Comparison of ENCODE assay signal across 7 mouse cellular contexts in the genomic region with DNA sequence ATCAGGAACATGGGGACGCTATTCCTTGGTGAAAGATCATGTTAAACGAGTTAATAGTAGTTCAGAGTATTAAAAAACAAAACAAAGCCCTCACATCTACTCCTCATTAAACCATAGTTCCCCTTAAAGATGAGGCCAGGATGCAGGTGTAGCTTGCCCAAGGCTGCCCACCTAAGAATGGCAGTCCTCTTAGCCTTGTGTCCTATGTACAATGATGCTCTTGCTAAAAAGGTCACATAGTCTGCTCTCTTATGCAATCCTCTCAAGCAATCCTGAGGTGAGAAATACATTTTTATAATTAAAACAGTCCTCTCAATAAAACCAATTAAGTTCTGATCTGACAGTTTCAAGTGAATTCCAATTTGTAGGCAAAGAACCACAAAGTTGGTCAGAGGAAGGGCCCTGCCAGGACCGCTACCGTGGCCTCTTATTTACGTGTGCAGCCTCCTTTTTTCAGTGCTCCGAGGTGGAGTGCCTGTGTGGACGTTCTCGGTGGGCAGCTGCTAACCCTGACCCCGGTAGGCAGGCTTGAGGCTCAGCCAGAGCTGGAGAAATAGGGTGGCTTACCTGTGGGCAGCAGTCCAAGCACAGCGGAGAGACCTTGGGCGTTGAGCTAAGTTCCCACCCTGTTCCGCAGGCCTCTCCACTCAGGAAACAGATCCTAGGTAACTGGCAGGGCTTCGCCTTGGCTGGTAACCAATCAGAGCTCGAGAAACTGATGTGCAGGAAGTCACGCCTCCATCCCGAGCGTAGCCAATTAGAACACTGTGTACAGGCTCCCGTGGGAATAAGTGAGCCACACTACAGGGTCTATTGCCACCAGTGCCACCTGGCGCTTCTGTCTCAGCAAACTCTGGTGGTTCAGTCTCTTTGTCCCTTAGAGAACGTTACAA. TPM values are rescaled to one million over a fixed set of nuclear protein-coding genes. Genes with fewer than 3 reads are reported as not detected.
DNase-seq lines count a peak whose midpoint lies in the region; ATAC-seq lines count a peak whose summit lies in the region.

A gene (minus strand): TSS at position 633 of the 893 bp plus-strand sequence.

- peak within 1 kb of the TSS; percentile 62 for H3K9ac ChIP-seq in embryonic facial prominence, embryonic 11.5 days (replicated peaks; ENCODE audit: low read length)
- H3K9ac ChIP-seq in midbrain, embryonic 13.5 days (replicated peaks) = peak within 1 kb of the TSS; percentile 70

- no peaks in the 10 kb centered on the region for H3K27me3 ChIP-seq in embryonic facial prominence, embryonic 11.5 days (ENCODE audit: control insufficient read depth, insufficient read depth, low read length)
- no peaks in the 10 kb centered on the region for H3K27me3 ChIP-seq in limb, embryonic 10.5 days (ENCODE audit: low read depth, poor library complexity, severe bottlenecking)
- no peaks in the 10 kb centered on the region for H3K27me3 ChIP-seq in midbrain, embryonic 13.5 days

- 8% methylated on average over 20 of the region's 20 CpGs for WGBS in embryonic facial prominence, embryonic 11.5 days
- 8% methylated on average over 20 of the region's 20 CpGs for WGBS in limb, embryonic 10.5 days
- WGBS in midbrain, embryonic 13.5 days = 8% methylated on average over 20 of the region's 20 CpGs

- H3K27ac ChIP-seq in embryonic facial prominence, embryonic 11.5 days (replicated peaks; ENCODE audit: low read depth, low read length) = no peak within 1 kb of the TSS
- H3K27ac ChIP-seq in limb, embryonic 10.5 days = peak within 1 kb of the TSS; percentile 82
- H3K27ac ChIP-seq in midbrain, embryonic 13.5 days = peak within 1 kb of the TSS; percentile 40

- no peaks in the 10 kb centered on the region for H3K36me3 ChIP-seq in embryonic facial prominence, embryonic 11.5 days (replicated peaks; ENCODE audit: control insufficient read depth, insufficient read depth, low read depth, low read length)
- peaks cover 31% of the 10 kb centered on the region for H3K36me3 ChIP-seq in limb, embryonic 10.5 days
- H3K36me3 ChIP-seq in midbrain, embryonic 13.5 days = peaks cover 24% of the 10 kb centered on the region

- peak within 1 kb of the TSS; percentile 56 for H3K4me2 ChIP-seq in embryonic facial prominence, embryonic 11.5 days (ENCODE audit: low read depth, low read length)
- peak within 1 kb of the TSS; percentile 67 for H3K4me2 ChIP-seq in midbrain, embryonic 13.5 days (replicated peaks)

- DNase-seq in adrenal gland, postnatal 14 days = peak; percentile 94
- peak; percentile 98 for DNase-seq in embryonic facial prominence, embryonic 11.5 days (ENCODE audit: low spot score)
- DNase-seq in kidney, adult 11 months = peak; percentile 98
- peak; percentile 87 for DNase-seq in limb, embryonic 10.5 days (ENCODE audit: low spot score)
- DNase-seq in spleen, adult 12 weeks (ENCODE audit: low spot score) = peak; percentile 79

- ATAC-seq in embryonic facial prominence, embryonic 11.5 days (replicated peaks; ENCODE audit: insufficient number of reproducible peaks, low FRiP score, low TSS enrichment, low read depth) = peak; percentile 100
- ATAC-seq in granulocyte monocyte progenitor cell, adult 5-6 weeks (replicated peaks; ENCODE audit: poor library complexity, severe bottlenecking) = peak; percentile 94
- ATAC-seq in midbrain, embryonic 13.5 days = peak; percentile 100

- H3K4me3 ChIP-seq in embryonic facial prominence, embryonic 11.5 days (ENCODE audit: low read depth, low read length) = peak within 1 kb of the TSS; percentile 55
- H3K4me3 ChIP-seq in limb, embryonic 10.5 days = peak within 1 kb of the TSS; percentile 66
- H3K4me3 ChIP-seq in midbrain, embryonic 13.5 days (replicated peaks) = peak within 1 kb of the TSS; percentile 59

- H3K9me3 ChIP-seq in embryonic facial prominence, embryonic 11.5 days (replicated peaks; ENCODE audit: control insufficient read depth, low read length) = no peaks in the 10 kb centered on the region
- no peaks in the 10 kb centered on the region for H3K9me3 ChIP-seq in limb, embryonic 10.5 days (replicated peaks)
- no peaks in the 10 kb centered on the region for H3K9me3 ChIP-seq in midbrain, embryonic 13.5 days

- no peaks in the 10 kb centered on the region for H3K4me1 ChIP-seq in embryonic facial prominence, embryonic 11.5 days (ENCODE audit: control insufficient read depth, insufficient read depth, low read length)
- peaks cover 14% of the 10 kb centered on the region for H3K4me1 ChIP-seq in limb, embryonic 10.5 days
- peaks cover 21% of the 10 kb centered on the region for H3K4me1 ChIP-seq in midbrain, embryonic 13.5 days (replicated peaks)

RNA-seq across cellular contexts. Expression of the gene that starts here (rescaled TPM):
- 8.3 and 9.1 TPM in 2 replicates for total RNA-seq in adrenal gland, postnatal 14 days (2021)
- polyA plus RNA-seq in embryonic facial prominence, embryonic 11.5 days (2014; fragmentation: Nextera tagmentation; extraction: Ambion mirVana) = 33.3 and 36.0 TPM in 2 replicates
- total RNA-seq in granulocyte monocyte progenitor cell, adult 5-6 weeks (2014; fragmentation: Nextera tagmentation) = 3.4 TPM in 1 of 2 replicates, not detected in the other
- 9.2 and 12.0 TPM in 2 replicates for total RNA-seq in granulocyte monocyte progenitor cell, adult 5-6 weeks (2017)
- polyA plus RNA-seq in limb, embryonic 10.5 days (2016; fragmentation: Nextera tagmentation; extraction: Ambion mirVana) = 22.5 and 25.1 TPM in 2 replicates
- polyA plus RNA-seq in midbrain, embryonic 13.5 days (2015; fragmentation: Nextera tagmentation; extraction: Ambion mirVana) = 31.8 and 37.0 TPM in 2 replicates
